Mouse (Mus musculus): ENCODE measurements around the gene Zdhhc18. TPM values are rescaled to one million over a fixed set of nuclear protein-coding genes. Genes with fewer than 3 reads are reported as not detected.
A peak's percentile ranks its signal among the peaks of the same experiment; 100 is the strongest.
"Not testable (repeated sequence)": the region's sequence is repeated elsewhere in the genome, so short reads cannot be mapped to it uniquely, and the experiment has no call there.

The Zdhhc18 gene
- polyA plus RNA-seq, 1 experiment = 20.3 TPM

GRCm38 (mm10) chr4:133665118-133665517, 15.2 kb upstream of the Zdhhc18 start:
- no peak for DNase-seq (ENCODE audit: low read depth)

- DNase-seq (ENCODE audit: low read depth) = no peak
Measured at GRCm38 (mm10) chr4:133662945-133663344, 13.0 kb upstream of the Zdhhc18 start.

- no peak for DNase-seq (ENCODE audit: low read depth)
Measured at GRCm38 (mm10) chr4:133662421-133662820, 12.5 kb upstream of the Zdhhc18 start.

- peak; percentile 92 for DNase-seq (ENCODE audit: low read depth)
Measured at GRCm38 (mm10) chr4:133660193-133661155, 10.5 kb upstream of the Zdhhc18 start.

GRCm38 (mm10) chr4:133659497-133660192, 9.7 kb upstream of the Zdhhc18 start:
- no peak for DNase-seq (ENCODE audit: low read depth)

- DNase-seq (ENCODE audit: low read depth) = no peak
Measured at GRCm38 (mm10) chr4:133658729-133659128, 8.8 kb upstream of the Zdhhc18 start.

GRCm38 (mm10) chr4:133657829-133658458, 8.0 kb upstream of the Zdhhc18 start:
- no peak for DNase-seq (ENCODE audit: low read depth)

- no peak for DNase-seq (ENCODE audit: low read depth)
Measured at GRCm38 (mm10) chr4:133656997-133657396, 7.0 kb upstream of the Zdhhc18 start.

GRCm38 (mm10) chr4:133656294-133656693, 6.3 kb upstream of the Zdhhc18 start:
- no peak for DNase-seq (ENCODE audit: low read depth)

GRCm38 (mm10) chr4:133654070-133654469, 4.1 kb upstream of the Zdhhc18 start:
- DNase-seq (ENCODE audit: low read depth) = not testable (repeated sequence)

GRCm38 (mm10) chr4:133652746-133653145, 2.8 kb upstream of the Zdhhc18 start:
- no peak for DNase-seq (ENCODE audit: low read depth)

GRCm38 (mm10) chr4:133651986-133652385, 2.0 kb upstream of the Zdhhc18 start:
- DNase-seq (ENCODE audit: low read depth) = no peak

GRCm38 (mm10) chr4:133651445-133651844, 1.5 kb upstream of the Zdhhc18 start:
- no peak for DNase-seq (ENCODE audit: low read depth)

- DNase-seq (ENCODE audit: low read depth) = not testable (repeated sequence)
Measured at GRCm38 (mm10) chr4:133649464-133649863, 490 bp downstream of the Zdhhc18 start.

GRCm38 (mm10) chr4:133645680-133646079, 4.3 kb downstream of the Zdhhc18 start:
- no peak for DNase-seq (ENCODE audit: low read depth)

- DNase-seq (ENCODE audit: low read depth) = no peak
Measured at GRCm38 (mm10) chr4:133645195-133645594, 4.8 kb downstream of the Zdhhc18 start.

- no peak for DNase-seq (ENCODE audit: low read depth)
Measured at GRCm38 (mm10) chr4:133634043-133634410, 15.9 kb downstream of the Zdhhc18 start.

- DNase-seq (ENCODE audit: low read depth) = no peak
Measured at GRCm38 (mm10) chr4:133633332-133634042, 16.5 kb downstream of the Zdhhc18 start.

- no peak for DNase-seq (ENCODE audit: low read depth)
Measured at GRCm38 (mm10) chr4:133632483-133633327, 17.2 kb downstream of the Zdhhc18 start.

- DNase-seq (ENCODE audit: low read depth) = no peak
Measured at GRCm38 (mm10) chr4:133631769-133632411, 18.1 kb downstream of the Zdhhc18 start.

All from gonadal fat pad, adult 2 months (tissue).